Mouse (Mus musculus): ENCODE data around the gene Adora2b.
"Not testable (repeated sequence)": the region's sequence is repeated elsewhere in the genome, so short reads cannot be mapped to it uniquely, and the experiment has no call there.

Gene Adora2b

DNA sequence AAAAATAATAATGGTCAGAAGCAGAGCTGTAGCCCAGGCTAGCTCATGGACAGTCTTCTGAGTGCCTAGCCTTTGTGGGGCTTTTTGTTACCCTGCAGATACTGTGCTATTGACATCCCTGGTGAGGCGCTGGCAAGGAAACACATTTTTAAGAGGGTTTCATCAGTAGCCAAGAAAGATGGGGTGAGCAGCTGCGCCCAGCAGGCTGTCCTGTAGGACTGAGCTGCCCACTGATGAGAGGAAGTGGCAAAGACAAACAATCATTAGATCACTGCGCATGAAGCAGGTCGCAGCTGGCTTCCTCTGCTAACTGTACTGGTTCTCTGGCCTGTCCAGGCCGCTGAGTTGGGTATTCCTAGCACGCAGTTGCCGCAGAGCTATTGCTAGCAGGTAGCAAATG lies 14.8 kb downstream of the Adora2b start:
- peak; percentile 50 for DNase-seq (ENCODE audit: low read depth, low spot score)

DNA sequence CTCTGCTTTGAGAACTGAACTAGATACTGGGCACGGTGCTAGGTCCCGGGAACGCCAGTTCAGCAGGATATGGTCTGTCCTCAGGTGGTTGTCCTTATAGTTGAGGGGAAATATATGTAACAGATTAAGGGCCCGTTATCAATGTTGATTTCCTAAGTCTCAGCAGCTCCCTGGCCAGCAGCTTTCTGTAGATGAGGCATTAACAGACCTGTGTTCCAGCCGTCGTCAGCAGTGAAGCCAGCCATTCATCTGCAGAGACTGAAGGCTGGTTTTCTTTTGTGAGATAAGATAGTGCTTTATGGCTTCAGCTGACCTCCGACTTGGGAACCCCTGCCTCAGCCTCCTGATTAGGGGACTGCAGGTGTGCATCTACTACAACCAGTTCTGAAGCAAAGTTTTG lies 15.2 kb downstream of the Adora2b start:
- no peak for DNase-seq (ENCODE audit: low read depth, low spot score)

DNA sequence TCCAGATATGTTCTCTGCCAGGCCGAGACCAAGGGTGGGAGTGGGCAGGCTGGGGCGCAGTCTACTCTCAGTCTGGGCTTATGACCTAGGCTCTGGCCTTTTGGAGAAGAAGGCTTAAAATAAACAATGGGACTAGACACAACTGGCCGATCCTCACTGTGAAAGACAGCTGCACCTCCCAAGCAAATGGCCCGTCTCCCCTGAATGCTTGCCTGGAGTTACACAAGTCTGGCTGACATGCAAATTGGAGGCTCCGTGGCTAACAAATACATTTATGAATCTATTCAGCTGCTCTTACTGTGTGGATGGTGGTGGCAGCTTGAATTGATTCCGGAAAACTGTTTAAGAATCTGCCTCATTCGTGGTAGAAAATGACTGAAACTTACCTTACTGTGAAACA lies 16.9 kb downstream of the Adora2b start:
- DNase-seq (ENCODE audit: low read depth, low spot score): no peak

DNA sequence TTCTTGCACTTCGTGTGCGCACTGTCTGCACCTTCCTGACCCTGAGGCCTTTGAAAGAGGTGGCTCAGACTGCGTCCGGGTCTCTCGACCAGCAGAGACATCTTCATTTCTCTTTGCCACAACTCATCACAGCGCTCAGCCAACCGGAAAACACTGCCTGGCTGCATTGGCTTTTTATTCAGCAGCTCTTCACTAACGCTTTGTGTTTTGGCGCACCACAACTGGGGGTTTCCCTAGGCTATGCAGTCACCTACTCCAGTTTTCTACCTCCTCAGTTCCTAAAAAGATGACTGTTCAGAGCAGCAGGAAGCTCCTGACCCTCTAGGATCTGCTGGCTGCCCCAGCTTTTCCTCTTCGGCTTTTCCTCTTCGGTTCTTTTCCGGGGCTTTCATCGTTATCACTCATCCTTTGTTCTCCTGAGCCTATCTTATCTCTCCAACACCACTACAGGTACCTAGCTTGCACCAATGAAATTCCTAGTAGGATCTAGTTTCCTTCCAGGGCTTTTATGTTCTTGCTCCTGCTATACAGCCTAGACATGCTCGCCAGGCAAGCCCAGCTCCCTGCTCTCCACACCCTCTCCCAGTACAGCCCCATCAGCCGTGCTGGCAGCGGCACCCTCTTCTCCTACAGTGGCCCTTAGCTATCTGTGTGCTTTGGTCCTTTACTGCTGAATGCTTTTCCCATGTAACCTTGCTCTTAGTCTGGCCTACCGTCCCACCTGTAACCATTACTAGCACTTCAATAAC lies 17.9 kb downstream of the Adora2b start:
- DNase-seq (ENCODE audit: low read depth, low spot score): no peak

DNA sequence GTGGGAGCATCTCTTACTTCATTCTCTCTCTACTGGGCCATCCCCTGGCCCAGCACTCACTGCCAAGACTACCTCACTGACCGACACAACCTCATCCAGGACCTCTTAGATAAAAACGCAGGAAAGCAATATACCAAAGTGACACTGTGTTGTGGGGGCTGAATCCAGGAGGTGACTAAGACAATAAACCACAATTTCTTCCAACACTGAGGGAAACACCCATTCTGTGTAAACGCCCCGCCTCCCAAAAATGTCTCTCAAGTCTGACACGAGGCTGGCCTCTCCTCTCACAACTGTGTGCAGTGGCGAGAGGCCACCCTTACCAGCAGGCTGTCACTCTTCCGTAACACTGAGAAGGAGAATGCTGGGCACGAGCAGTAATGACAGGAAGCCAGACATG lies 19.6 kb downstream of the Adora2b start:
- no peak for DNase-seq (ENCODE audit: low read depth, low spot score)

DNA sequence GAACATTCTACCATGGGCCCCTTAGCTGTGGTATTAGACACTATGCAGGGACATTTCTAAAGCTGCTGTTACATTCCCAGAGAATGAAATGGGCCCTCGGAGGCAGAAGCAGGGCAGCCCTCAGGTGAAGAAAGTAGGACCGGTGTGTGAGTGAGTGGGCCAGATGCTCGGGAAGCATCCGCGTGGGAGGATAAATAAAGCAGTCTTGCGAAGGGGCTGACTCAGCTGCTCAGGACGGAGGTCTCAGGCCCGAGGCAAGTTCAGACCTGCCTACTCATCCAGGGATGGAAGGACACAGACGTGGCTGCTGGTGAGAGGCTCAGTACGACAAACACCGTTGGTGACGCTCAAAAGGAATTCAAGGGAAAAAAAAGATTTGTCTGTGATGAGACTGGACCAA lies 20.3 kb downstream of the Adora2b start:
- DNase-seq (ENCODE audit: low read depth, low spot score): no peak

DNA sequence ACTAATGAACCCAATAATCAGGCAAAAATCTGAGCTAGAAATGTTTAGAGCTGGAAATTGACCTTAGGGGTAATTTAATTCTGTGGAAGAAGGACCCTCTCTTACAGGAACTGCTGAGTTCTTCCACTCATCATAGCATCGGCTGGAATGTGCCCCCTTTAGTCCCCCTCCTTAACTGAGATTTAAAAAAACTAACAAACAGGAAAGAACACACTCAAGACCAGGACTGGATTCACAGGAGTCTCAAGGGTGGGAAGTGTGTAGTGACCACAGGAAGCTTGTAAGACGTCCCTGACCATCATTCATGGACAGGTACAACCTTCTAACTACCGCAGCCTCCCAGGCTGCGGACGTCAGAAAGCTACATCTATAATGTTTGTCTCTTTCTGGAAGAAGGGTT lies 22.1 kb downstream of the Adora2b start:
- DNase-seq (ENCODE audit: low read depth, low spot score): no peak

DNA sequence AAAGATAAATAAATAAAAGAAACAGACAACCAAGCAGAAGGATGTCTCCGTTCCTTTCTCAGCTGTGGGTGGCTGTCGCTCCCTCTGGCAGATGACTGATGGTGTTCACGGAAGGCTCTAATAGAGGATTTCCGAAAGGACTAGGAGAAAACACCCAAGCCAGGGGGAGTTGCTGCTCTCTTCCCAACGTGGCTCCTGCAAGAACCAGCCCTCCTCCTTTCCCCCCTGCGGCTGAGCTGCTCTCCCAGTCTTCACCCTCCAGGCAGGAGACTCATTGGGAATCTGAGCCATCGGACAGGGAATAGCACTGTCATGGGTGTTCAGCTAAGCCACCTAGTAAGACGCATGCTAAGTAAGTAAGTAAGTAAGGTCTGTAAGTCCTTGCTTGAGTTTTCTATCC lies 28.3 kb downstream of the Adora2b start:
- no peak for DNase-seq (ENCODE audit: low read depth, low spot score)

DNA sequence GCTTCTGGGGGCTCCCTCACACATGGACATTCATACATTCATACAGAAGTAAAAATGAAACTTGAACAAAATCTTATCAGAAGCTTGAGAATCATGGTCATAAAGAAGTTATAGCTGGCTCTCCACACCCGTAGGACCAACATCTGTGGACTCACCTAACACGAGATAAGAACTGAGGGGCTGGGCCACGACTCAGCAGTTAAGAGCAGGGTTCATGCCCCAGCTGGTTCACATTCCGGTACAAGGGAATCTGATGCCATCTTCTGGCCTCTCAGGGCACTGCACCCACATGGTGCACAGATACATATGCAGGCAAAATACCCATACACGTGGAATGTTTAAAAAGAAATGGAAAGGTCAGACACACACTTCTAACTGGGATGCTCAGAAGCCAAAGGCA lies 29.2 kb downstream of the Adora2b start:
- DNase-seq (ENCODE audit: low read depth, low spot score): peak; percentile 36

DNA sequence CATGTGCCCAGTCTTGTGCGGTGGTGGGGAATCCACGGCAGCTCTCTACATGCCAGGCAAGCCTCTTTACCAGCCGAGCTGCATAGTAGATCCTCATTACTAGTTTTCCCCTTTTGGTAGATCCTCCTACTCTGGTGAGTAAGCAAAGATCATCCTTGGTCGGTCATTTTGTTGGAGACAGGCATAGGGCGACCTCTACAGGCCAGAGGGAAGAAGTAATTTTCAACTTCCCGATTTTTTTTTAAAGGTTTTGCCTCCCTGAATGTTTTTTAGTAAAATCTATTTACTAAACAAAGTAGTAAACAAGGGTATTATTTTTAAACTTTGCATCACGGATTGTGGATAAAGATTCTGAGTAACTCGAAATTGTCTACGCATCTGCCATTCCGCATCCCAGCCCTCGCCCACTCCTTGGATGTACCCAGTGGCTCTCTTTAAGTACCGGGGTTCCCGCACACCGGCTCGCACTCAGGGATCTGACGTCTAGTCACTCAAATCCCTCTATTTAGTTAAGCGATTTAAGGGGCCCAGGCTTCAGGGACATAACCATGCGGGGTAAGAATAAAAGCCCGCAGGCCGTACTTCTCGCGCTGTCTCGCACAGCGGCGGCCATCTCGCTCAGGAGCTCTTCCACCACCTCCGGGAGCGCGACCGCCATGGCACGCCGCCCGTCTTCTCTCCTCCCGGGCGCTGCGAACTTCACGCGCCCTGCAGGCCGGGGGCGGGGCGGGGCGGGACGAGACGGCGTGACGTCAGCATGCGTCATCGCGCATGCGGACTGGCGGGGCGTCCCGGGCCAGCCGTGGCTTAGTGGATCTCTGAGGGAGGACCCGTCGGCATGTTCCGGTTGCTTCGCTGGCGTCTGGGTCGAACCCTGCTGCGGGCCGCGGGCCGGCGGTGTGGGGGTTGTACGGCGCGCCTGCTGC lies 32.2 kb downstream of the Adora2b start, which contains the start of the genes Zswim7 and Ttc19:
Gene Zswim7, minus strand, starts transcription at position 701 of the 926 bp plus-strand sequence.
Gene Ttc19, plus strand, starts transcription at position 799 of the 926 bp plus-strand sequence.
- peak; percentile 95 for DNase-seq (ENCODE audit: low read depth, low spot score)

DNA sequence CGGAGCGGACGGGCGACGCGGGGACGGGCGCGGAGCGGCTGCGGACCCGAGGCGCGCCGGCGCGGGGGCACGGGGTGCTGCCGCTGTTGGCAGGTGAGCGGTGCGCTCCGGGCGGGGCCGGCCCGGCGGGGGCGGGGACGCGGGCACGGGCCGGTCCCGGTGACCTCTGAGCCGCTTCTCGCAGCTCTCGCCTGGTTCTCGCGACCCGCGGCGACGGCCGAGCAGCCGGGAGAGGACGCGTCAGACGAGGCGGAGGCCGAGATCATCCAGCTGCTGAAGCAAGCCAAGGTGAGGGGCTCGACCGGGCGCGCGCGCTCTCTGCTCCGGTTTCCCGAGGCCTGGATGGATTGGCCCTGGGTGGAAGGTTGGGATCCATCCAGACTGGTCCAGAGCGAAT lies 32.8 kb downstream of the Adora2b start:
- DNase-seq (ENCODE audit: low read depth, low spot score): no peak

DNA sequence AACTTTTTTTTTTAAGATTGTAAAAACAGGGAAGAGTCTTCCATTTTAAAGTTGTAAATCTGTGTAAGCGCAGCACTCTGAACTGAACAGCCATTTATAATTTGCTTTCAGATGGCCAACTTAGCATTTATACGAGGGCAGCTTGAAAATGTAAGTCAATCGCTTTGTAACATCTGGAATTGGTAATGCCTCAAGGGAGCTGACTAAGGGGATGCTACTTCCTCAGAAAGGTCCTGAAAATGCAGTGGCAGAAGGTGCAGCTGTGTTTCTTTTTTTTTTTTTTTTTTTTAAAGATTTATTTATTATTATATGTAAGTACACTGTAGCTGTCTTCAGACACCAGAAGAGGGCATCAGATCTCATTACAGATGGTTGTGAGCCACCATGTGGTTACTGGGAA lies 35.2 kb downstream of the Adora2b start:
- DNase-seq (ENCODE audit: low read depth, low spot score): not testable (repeated sequence)

DNA sequence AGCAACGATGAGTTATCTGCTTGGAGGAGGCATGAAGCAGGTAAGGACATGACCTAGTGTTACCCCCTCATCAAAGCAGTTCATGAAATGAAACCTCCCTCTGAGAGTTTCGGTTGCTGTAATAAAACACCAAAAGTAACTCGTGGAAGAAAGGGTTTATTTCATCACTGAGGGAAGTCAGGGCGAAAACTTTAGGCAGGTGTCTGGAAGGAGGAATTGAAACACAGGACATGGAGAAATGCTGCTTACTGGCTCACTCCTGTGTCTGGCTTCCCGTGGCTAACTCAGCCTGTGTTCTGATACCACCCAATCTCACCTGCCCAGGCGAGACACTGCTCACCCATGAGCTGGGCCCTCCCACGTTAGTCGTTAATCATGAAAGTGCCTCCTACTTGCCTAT lies 36.2 kb downstream of the Adora2b start:
- no peak for DNase-seq (ENCODE audit: low read depth, low spot score)

DNA sequence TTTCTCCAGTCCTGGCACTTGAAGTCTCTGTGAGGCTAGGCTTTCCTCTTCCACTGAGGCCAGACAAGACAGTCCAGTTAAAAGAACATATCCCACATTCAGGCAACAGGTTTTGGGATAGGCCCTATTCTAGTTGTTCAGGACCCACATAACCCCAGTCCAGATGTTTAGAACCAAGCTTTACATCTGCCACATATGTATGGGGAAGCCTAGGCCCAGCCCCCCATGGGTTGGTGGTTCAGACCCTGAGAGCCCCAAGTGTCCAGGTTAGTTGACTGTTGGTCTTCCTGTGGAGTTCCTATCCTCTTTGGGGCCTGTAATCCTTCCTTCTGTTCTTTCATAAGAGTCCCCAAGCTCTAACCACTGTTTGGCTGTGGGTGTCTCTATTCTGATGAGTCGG lies 38.9 kb downstream of the Adora2b start:
- no peak for DNase-seq (ENCODE audit: low read depth, low spot score)

DNA sequence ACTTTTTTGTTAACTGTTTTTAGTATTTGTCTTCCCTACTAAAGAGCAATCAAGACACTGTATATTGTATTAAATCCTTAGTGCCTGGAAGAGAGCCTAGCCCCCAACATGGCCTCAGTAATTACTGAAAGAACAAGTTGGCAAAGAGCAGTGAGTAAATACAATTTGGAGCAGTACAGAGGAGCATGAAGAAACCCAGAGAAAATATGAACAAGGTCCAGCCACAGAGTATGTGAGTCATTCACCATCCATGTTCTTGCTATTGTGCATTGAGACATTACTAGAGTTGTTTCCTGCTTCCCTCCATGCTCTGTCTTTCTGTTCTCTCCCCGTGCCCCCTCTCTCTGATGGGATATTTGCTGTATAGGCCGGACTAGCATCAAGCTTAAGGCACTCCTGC lies 45.3 kb downstream of the Adora2b start:
- DNase-seq (ENCODE audit: low read depth, low spot score): no peak

DNA sequence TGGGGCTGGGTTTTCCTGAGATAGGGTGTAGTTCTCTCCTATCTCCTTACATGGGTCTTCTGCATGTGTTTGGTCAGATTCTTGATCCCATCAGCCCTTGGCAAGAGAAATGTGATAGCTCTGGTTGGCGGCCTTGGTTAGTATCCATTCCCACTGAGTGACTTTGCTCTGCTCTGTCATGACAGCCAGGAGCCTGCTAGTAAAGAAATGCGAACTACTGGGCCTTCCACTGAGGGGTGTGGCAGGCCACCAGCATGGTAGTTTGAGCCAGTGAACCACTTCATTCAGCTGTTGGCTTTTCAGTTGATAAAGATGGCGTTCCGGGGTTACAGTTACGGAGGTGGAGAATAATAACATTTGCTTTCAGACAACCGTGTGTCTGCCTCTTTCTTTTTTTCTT lies 50.1 kb downstream of the Adora2b start:
- DNase-seq (ENCODE audit: low read depth, low spot score): no peak

DNA sequence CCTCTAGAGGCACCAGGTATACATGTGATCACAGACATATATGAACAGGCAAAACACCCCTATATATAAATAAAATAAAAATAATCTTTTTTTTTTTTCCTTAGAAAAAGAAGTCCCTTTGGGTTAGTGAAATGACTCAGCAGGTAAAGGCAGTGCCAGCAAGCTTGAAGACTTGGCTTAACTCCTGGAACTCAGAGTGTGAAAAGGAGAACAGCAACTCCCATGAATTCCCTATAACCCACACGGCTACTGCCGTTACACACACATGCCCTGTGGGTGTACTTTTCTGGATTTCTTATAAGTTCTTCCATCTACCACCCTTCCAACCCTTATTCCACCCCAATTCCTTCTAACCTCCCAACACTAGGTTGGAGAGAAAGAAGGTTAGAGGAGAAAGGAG lies 57.1 kb downstream of the Adora2b start:
- peak; percentile 87 for DNase-seq (ENCODE audit: low read depth, low spot score)

DNA sequence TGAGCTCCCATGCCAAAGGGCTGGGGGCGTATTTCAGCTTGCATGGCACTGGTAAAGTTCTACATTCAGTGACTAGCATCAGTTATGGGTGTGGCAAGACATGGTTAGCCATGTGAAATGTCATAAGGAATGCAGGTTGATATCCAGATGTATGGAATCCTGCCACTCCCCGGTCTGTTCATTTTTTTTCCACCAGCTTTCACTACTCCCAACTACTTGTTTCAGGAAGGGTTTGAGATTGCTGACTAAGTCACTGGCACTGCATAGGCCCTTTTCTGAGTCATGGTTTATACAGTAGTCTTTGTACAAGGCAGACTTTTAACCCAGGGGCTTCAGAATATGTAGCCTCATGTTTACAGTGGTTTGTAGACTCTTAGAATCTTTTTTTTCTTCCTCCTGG lies 60.5 kb downstream of the Adora2b start:
- DNase-seq (ENCODE audit: low read depth, low spot score): no peak

DNA sequence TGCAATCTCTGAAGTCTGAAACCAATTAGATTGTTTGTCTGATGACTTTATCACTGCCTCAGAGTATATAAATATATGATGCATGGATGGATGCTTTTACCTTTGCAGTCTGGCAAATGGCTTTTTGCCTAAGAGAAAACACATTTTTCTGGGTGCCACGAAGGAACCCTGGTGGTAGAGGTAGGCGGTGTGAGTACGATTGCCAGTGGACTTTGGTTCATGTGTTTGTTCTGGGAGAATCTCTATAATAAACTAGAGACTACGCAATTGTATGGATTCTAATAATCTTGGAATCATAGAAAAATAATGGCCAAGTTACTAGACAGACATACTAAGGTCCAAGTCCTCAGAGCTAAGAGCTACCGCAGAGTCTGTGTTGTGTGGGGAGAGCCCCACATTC lies 66.2 kb downstream of the Adora2b start:
- no peak for DNase-seq (ENCODE audit: low read depth, low spot score)

Data from brain, adult 2 months (tissue).